Mouse (Mus musculus) thymus, adult 2 months (tissue): Measurements from ENCODE around the gene Slc10a4.

Experiments used
- CTCF ChIP-seq: fragments of 200-500 bp; IDR thresholded peaks from 2 replicates; pipeline ENCODE4 v1.5.1; 2012; ENCODE audit warnings: mild to moderate bottlenecking, control low read depth, low read length, moderate library complexity, borderline replicate concordance; ENCODE audit not compliant: control insufficient read depth, poor library complexity, insufficient read depth; ENCODE audit errors: extremely low read depth
- POLR2A ChIP-seq: fragments of 200-500 bp; IDR thresholded peaks from 2 replicates; pipeline ENCODE4 v1.6.1; 2012; ENCODE audit warnings: mild to moderate bottlenecking, low read length, control low read depth, moderate library complexity; ENCODE audit not compliant: control insufficient read depth, poor library complexity, insufficient read depth; ENCODE audit errors: extremely low read depth

DNA sequence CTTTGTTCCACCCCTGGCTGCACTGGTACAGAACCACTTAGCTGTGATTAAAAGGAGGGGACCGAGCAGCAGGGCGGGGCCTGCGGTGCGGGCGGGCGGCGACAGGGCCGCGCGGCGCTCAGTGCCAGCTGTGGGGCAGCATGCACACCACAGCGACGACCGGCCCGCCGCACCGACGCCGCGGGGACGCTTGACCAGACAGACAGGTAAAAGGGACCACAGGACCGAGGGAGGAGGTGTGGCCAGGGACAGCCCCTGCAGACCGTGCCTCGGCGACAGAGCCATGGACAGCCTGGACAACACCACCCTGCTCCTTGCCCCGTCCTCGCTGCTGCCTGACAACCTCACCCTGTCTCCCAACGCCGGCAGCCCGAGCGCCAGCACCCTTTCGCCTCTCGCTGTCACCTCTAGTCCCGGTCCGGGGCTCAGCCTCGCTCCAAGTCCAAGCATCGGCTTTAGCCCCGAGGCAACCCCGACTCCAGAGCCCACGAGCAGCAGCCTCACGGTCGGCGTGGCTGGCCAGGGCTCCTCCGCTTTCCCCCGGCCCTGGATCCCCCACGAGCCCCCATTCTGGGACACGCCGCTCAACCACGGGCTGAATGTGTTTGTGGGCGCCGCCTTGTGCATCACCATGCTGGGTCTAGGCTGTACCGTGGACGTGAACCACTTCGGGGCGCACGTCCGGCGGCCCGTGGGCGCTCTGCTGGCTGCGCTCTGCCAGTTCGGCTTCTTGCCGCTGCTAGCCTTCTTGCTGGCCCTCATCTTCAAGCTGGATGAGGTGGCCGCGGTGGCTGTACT lies at the start of gene Slc10a4:
- no peak for TF ChIP-seq CTCF
- TF ChIP-seq POLR2A, result no peak
